Mouse (Mus musculus): ENCODE measurements around the gene Kank2.
"Not testable (repeated sequence)": the region's sequence is repeated elsewhere in the genome, so short reads cannot be mapped to it uniquely, and the experiment has no call there.

Gene Kank2

GRCm38 (mm10) chr9:21781657-21782468, 16.7 kb downstream of the Kank2 start:
- DNase-seq = no peak

- DNase-seq = no peak
Measured at GRCm38 (mm10) chr9:21777726-21778125, 20.8 kb downstream of the Kank2 start.

GRCm38 (mm10) chr9:21774353-21774752, 24.2 kb downstream of the Kank2 start:
- DNase-seq = no peak

- DNase-seq = not testable (repeated sequence)
Measured at GRCm38 (mm10) chr9:21773396-21773795, 25.1 kb downstream of the Kank2 start.

- DNase-seq = no peak
Measured at GRCm38 (mm10) chr9:21769558-21770183, 28.9 kb downstream of the Kank2 start.

DNA sequence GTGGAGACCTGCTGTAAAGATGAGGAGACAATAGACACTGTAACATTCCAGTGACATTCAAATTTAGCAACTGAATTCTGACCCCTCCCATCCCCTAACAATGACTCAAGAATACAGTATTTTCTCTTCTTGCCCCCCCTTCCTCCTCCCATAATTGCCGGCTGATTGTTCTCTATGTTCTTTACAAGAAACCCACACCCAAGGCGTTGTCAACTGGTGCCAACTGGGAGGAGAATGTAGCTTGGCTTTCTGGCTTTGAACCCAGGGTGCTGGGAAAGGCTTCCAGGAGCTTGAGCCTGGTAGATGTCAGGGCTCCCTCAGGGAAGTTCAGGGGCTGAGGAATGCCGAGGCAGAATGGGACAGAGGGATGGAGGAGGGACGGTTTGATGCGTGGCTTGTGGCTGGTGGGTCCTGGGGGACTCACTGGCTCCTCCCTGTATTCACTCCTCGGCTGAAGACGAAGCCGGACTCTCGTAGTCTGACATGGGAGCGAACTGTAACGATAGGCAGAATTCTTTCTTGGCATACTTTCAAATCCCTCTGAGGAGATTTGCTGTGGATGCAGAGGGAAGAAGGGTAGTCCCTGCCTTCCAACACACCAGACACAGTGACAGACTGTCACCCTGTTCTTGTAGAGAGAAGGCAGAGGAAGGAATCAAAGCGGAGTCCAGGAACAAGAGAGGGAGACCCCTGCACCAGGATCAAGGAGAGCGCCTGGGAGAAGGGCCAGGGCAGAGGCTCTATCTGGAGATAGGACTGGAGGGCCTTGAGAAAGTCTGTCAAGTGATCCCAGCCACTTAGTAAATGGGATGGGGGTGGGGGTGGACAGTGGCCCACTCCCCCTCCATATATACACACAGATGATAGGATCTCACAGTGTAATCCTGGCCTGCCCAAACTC, 29.8 kb downstream of the Kank2 start:
- DNase-seq = no peak

GRCm38 (mm10) chr9:21767896-21768295, 30.6 kb downstream of the Kank2 start:
- peak; percentile 73 for DNase-seq

DNA sequence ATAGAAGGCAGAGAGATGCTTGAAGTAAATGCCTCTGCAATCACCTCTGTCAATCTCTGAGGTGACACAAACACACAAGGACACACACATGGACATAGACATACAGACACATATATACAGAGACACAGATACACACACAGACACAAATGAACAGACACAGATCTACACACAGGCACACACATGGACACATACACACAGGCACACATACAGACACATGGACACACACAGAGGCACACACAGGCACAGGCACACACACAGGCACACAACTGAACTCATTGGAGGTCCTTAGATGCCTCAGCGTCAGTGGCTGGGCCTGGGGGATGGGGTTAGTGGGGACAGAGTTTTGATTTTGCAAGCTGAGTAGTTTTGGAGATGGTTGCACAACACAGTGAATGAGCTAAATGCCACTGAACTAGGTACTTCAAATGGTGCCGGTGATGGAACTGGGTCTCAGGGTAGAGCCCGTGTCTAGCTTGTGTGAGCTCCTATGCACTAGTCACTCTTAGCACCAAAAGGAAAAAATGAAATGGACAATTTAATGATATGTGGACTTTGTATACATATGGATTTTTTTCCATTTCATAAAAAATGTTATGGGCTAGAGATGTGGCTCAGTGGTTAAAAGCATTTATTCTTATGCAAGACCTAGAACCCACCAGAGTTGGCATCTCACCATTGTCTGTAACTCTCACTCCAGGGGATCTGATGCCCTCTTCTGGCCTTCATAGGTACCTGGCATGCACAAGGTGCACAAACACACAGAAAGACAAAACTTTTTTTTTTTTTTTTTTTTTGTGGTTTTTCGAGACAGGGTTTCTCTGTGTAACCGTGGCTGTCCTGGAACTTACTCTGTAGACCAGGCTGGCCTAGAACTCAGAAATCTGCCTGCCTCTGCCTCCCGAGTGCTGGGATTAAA, 34.2 kb downstream of the Kank2 start:
- no peak for DNase-seq

DNA sequence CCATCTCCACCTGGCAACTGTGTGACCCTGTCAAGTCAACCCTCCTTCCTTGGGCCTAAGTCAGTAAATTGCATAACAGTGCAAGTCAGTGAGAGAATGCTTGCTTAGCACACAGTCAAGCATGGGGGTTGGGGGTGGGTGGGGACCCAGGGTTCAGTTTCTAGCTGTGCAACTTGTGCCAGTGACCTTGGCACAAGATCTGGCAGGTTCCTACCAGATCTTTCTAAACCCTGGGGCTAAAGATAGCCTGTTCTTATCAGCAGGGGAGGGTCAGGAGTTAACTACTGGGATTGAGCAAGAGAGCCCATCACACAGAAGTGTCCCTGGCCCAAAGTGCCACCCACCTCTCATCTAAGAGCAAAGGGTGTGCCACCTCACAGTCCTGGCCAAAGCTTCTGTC, 36.4 kb downstream of the Kank2 start:
- DNase-seq = no peak

DNA sequence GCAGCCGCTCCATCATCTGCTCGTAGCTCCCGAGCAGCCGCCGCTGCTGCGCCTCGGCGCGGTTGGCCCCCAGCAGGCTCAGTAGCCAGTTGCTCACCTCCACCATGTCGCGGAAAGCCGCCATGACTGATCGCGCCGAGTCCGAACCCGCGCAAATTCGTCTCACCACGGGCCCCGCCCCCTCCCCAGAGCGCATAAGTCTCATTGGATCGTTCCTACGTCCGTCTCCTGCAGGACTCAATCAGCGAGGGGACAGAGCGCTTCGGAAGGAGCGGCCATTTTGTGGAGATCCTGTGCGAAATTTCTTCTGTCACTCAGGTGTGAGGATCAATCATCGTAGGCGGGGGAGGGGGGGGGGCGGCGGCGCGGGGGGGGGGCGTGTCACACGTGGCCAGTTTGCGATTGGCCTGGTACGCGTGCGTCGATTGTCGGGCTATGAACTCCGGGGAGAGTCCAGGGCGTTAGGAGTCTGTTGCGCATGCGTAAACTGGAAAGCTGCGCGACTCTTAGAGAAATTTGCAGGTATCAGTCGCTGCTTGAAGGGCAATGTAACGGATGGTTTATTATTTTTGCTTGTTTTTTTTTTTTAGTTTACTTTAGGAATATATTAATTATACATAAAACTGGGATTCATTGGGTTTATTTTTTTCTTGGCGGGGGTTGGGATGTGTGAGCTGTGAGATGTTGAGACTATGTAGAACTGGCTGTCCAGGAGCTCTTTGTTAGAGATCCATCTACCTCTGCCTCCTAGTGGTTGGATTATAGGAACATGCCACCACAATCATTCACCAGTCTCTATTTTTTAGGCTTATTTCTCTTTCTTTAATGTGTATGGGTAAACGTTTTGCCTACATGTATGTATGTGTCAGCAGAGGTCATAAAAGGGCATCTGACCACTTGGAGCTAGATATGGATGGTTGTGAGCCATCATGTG, 38.1 kb downstream of the Kank2 start, which contains the start of gene Spc24:
Gene Spc24, minus strand, starts transcription at position 149 of the 934 bp plus-strand sequence.
- DNase-seq = peak; percentile 99

DNA sequence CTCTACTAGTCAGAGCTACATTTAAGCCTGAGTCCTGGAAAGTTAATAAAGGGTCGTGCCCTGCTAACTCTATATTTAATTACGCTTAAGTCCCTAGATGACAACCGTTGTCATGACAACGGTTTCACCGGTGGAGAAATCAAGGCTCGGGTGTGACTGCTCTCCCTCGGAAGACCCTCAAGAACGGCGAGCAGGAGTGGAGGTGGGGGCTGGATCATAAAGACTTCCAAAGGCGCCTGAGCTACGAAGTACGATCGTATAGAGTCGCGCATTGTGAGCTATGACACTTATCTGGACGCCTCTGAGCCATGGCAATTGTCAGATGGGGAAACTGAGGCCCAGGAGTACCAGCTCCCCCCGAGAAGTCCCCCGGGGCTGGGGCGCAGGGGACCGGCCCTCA, 38.8 kb downstream of the Kank2 start:
- DNase-seq = peak; percentile 54

DNA sequence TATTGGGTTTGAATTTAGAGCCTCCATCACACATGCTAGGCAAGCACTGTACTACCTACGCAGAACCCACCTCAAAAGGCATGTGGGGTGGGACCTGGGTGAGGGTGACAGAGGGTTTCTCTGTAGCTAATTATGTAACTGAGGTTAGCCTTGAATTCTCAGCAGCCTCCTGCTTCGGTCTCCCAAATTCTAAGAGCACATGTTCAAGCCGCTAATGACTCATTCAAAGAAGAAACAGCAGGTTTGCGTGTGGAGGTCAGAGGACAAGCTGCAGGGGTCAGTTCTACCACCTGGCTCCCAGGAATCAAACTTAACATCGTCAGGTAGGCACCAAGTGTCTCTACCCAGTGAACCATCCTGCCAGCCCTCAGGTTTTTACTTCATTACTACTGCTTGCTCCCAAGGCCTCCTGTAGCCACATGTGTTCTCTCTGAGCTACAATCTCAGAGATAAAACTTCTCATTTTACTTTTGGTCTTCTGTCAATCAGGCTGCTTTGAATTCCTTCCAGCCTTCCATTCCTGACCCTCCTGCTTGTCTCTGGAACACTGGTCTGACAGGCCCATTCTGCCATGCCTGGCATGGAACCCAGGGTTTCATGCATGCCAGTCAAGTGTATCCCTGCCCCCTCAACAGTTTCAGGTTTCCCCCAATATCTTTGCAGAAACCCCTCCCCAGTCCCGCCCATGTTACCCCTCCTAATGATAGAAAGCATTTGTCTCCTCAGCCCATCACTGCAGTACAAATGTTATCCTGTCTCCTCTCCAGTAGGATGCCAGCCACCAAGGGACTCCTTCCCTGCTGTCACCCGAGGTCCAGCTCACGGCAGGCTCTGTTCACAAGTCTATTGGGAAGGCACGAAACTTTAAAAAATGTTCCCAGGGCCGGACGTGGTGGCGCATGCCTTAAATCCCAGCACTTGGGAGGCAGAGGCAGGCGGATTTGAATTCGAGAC, 39.7 kb downstream of the Kank2 start:
- no peak for DNase-seq

DNA sequence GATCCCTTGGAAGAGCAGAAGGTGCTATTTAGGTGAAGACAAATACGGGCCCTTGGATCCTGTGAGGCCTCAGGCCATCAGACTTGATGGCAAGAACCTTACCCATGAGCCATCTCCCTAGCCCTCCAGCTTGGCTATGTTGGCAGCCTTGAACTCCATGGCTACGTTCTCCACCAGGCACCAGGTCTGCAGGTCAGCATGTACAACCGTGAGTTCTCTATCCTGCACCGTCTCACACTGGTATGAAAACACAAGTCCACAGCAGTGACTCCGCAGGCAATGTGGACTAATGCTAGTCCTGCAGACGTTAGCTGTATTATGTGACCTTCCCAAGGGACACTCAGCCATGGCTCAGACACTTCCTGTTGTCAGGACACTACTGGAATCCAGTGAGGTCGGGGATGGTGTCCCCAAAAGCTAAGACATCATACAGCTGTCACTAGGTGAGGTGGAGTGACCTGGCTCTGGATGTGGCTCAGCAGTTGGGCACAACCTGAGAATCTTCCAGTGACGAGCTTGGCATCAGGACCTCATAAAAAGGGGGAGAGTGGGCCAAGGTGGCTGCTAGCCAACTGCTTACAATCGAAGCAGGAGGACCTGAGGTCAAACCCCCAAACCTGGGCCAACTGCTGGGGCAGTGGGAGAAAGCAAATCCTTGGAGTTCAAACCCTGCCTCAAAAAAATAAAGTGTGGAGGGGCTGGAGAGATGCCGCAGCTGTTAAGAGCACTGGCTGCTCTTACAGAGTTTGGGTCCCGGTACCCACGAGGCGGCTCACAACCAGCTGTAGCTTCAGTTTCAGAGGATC, 43.8 kb downstream of the Kank2 start:
- no peak for DNase-seq

GRCm38 (mm10) chr9:21754003-21754402, 44.5 kb downstream of the Kank2 start:
- DNase-seq = no peak

- DNase-seq = no peak
Measured at GRCm38 (mm10) chr9:21752252-21752792, 46.2 kb downstream of the Kank2 start.

- no peak for DNase-seq
Measured at GRCm38 (mm10) chr9:21751347-21751746, 47.2 kb downstream of the Kank2 start.

DNA sequence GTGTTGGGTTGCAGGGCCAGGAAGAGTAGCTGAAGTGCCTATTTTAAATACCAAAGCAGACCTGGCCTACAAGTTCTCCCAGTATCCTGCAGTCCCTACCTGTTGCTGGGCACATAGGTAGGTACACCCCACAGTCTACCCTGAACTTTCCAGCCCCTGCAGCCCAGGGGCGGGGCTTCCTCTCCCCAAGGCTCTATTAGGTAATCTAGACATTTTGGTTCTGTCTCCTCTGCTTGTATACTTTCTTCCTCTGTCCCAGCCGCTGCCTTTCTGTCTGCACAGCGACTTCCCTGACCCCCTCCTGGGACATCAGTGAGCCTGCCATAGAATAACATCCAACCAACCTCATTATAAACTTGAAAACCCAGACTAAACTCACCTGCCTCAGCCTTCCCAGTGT, 48.2 kb downstream of the Kank2 start:
- DNase-seq = no peak

DNA sequence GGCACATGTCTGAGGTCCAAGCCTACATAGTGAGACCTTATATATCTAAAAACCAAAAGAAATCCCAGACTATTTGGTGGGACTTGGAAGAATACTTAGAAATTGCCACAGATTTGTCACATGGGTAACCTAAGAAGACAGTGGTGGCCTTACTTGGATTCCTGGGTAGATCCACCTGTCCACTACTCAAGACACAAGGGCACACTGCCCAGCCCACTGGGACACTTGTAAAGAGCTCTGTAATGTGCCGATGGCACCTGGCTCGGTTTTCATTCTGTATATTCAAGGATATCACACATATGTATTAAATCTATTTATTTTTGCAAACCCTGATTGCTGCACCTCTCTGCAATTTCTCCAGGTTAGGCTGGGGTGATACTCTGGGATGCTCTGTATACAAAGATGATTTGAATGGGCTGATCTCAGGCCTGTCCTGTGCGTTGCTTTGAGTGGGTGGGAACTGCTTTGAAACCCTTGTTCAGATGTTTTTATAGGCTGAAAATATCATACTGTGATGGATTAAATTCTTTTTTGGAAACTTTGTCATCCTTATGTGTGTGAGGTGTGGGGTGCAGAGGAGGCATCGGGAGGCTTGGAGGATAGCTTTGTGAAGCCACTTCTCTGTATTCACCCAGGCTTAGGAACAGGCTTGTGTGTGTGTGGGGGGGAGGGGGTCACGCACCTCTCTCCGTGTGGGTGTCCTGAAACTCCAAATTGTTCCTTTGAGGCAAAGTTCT, 49.0 kb downstream of the Kank2 start:
- no peak for DNase-seq

Measured in embryo, embryonic 11 days (tissue).